Mouse (Mus musculus) cortical plate, adult 2 months (tissue): ENCODE measurements around the gene Npy5r.

Experiments
- CTCF ChIP-seq: fragments of 200-500 bp; IDR thresholded peaks from 2 replicates; pipeline ENCODE4 v1.5.1; 2011; ENCODE audit warnings: mild to moderate bottlenecking, control low read depth, low read length; ENCODE audit not compliant: insufficient read depth; ENCODE audit errors: extremely low read depth
- POLR2A ChIP-seq: fragments of 200-500 bp; IDR thresholded peaks from 2 replicates; pipeline ENCODE4 v1.6.1; 2011; ENCODE audit warnings: mild to moderate bottlenecking, low read length, control low read depth; ENCODE audit not compliant: insufficient read depth; ENCODE audit errors: extremely low read depth

DNA sequence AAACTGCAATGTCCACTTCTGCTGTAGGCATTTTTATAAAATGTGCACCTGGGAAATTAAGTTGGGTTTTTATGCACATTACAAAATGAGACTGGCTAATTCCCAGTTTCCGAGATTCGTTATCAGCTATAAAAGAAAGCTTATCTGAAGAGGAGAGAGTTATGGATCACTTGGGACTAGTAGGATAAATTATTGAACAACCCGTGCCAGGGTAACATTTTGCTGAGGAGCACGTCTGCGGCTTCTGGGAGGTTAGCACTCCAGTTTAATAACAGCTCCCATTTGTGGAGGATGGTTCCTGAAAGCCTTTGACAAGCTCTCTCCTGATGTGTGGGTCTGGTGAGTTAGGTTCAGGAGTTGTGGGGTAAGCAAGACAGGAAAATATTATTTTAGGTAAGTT lies 2.5 kb upstream of the Npy5r start:
- no peak for TF ChIP-seq CTCF
- TF ChIP-seq POLR2A: no peak
